Mouse (Mus musculus) granulocyte monocyte progenitor cell, adult 5-6 weeks (primary cell): ENCODE measurements around the gene Tmem114. TPM values are rescaled to one million over a fixed set of nuclear protein-coding genes. Genes with fewer than 3 reads are reported as not detected.
A peak's percentile ranks its signal among the peaks of the same experiment; 100 is the strongest.

Experiments
- ATAC-seq: replicated peaks from 2 replicates; pipeline ENCODE4 v1.8.0; 2016; ENCODE audit warnings: mild to moderate bottlenecking, moderate TSS enrichment, inconsistent platforms; ENCODE audit not compliant: poor library complexity, severe bottlenecking
- total RNA-seq, 2 experiments: library from RNA; stranded (forward) in 1 of 2; stranded (reverse) in 1 of 2; fragments of 200-712, 200-1000 nt in 1 of 2; fragments of >200 nt in 1 of 2; fragmentation: Nextera tagmentation in 1 of 2; gene quantifications; 2 replicates each; pipeline ENCODE4 v1.2.3; 2014 to 2017

Gene Tmem114
- total RNA-seq, 2 experiments from 2014 or later = not detected

GRCm38 (mm10) chr16:8413441-8413840 is 11.5 kb downstream of the Tmem114 start:
- ATAC-seq = no peak

- peak; percentile 79 for ATAC-seq
These were observed 12.7 kb downstream of the Tmem114 start for GRCm38 (mm10) chr16:8412213-8412612.

- ATAC-seq = peak; percentile 31; the same call in 1 of the 2 replicates
These were observed 15.7 kb downstream of the Tmem114 start for GRCm38 (mm10) chr16:8409197-8409596.

GRCm38 (mm10) chr16:8406708-8407107 is 18.2 kb downstream of the Tmem114 start:
- peak; percentile 69 for ATAC-seq

- ATAC-seq = no peak
These were observed 22.3 kb downstream of the Tmem114 start for GRCm38 (mm10) chr16:8402663-8403062.

DNA sequence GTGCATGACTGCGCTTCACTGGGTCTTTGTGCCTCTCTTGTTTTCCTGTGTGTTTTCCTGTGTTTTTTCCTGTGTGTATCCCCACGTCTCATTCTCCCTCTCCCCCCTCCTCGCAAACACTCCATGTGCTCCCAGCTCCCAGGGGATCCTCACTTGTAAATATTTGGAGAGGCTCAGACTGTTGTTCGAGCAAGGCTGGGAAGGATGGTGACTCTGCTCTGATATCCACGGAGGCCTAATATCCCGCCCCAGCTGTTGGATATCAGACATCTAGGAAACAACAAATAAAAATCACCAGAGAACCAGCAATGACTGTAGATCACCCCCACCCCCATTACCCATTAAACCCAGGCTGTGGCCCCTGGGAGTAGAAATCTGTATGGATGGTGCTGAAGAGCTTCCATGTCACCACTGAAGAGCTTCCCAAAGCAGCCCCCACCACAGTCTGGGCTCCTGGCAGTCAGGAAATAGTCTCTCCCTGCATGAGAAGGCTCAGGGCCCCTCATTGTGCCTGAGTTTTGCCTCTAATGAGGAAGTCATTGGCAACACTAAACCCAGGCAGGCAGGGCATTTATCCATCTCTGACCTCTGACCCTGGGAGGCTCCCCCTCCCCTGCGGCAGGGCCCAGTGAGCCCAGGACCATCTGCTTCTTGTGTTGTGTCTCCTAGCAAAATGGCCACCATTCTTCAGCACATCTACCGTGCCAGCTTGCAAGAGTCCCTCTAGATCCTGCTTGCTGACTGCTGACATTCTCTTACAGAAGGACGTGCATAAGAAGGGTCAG is 23.6 kb downstream of the Tmem114 start:
- no peak for ATAC-seq

DNA sequence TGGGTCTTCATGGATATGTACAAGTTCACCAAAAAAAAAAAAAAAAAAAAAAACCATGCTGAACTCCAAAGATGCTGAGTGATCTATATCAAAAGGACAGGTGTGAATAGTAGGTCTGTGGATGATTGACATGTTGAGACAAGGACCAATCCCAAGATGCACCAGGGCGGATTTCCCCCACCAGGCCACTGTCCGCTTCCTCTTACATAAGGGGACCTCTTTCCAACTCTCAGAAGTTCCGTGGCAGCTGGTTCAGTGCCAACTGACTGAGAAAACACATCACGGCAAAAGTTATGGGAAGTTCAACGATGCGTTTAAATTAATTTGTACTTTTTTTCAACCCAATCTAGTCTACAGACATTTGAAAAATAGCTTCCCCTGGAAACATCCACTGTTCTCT is 25.1 kb downstream of the Tmem114 start:
- ATAC-seq = no peak

DNA sequence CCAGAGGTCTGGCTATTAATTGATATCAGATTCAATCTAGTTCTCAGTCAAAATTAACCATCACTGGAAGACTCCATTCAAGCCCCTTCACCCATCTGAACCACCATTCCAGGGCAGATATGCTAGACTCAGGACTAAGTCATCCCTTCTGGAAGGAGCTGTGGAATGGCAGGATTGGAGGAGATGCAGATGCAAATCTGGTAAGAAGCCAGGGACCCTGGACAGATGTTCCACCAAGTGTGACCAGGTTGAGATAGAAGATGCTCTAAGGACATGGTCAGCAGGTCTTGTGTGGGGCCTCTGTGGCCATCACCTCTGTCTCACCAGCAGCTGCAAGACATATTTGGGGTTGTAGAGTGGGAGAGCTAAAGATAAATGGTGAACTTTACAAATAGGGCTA is 30.0 kb downstream of the Tmem114 start:
- no peak for ATAC-seq

DNA sequence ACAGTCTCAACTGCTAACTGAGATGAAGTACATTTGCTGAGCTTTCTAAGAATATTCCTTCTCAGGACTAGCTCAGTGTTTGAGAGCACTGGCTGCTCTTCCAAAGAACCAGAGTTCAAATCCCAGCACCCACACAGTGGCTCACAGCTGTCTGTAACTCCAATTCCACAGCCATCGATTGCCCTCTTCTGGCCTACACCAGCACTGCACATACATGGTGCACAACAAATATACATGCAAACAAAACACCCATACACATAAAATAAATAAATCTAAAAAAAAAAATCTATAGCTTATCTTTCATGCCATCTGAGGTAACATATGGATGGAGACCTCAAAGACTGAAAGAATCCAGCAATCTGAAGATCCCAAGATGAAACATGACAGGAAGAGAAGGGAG is 36.4 kb downstream of the Tmem114 start:
- no peak for ATAC-seq

DNA sequence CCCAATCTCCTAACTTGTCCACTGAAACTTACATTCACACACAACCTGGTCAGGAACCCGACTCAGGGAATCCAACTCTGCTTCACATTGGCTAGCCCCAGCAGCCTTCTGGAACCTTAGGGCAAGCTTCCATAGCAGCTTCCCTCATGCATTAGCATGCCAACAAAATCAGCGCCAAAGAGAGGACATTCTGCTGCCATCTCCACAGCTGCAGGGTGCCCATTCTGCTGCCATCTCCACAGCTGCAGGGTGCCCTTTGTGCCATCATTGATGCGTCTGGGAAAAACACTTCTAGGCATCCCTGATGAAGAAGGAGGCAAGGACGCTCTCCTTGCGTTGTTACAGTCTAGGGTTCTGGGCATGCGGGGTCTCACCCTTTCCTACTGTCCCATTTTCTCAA is 38.5 kb downstream of the Tmem114 start:
- ATAC-seq = no peak

DNA sequence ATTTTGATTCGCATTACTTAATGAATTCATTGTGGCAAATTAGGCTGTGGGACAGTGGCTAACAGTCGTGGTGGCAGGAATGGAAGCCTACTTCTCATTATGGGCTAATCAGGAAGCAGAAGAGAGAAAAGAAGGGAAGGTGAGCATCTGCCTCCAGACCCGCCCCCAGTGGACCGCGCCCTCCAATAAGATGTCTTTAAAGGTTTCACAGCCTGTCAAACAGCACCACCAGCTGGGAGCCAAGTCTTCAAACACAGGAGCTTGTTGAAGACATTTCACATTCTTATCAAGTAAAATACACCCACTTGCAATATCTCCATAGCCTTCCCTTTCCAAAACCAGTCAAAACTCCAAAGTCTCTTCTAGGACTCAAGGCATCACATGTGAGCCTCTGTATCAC is 39.3 kb downstream of the Tmem114 start:
- no peak for ATAC-seq

DNA sequence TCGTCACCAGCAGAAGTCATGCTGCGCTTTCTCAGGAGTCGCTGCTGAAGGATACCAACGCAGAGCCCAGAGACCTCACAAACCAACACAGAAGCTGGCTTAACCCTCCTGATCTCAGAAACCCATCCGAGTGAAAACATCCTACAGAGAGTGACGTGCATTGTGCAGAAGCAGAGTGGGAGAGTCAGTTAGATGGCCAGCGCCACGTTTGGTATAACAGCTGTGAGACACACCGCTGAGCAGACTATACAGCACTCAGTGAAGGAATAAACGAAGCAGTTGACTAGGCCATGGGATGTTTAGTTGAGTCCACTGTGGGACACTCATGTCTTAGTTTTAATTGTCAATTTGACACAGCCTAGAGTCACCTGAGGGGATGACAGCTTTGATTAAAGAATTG is 40.2 kb downstream of the Tmem114 start:
- no peak for ATAC-seq

DNA sequence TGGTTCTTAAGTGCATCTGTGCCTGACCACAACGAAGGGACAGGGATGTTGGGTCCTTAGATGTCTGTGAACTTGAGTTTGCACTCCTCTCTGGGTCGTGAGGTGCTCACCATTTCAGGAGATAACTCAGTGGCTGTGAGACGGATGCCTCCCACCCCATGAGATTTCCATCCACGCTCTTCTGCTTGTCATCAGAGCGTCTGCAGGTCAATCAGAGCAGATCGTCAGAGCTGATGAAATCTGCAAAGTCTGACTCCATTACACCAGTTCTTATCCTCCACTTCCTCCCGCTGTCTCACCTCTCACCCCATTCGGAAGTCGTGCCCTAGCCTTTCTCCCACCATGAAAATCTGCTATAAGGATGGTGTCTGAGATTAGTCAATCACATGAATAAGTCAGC is 41.5 kb downstream of the Tmem114 start:
- ATAC-seq = no peak

GRCm38 (mm10) chr16:8363066-8363465 is 61.9 kb downstream of the Tmem114 start:
- no peak for ATAC-seq

Other genes starting within 250 kb of the Tmem114 start
- gene Mettl22, start 45.7 kb upstream of the Tmem114 start, total RNA-seq (2014; fragmentation: Nextera tagmentation) = 23.8 and 25.0 TPM in 2 replicates
- 10.3 and 11.5 TPM in 2 replicates for gene Mettl22, start 45.7 kb upstream of the Tmem114 start, total RNA-seq (2017)
- not detected in 2 replicates for gene Abat, start 88.3 kb upstream of the Tmem114 start, total RNA-seq (2014; fragmentation: Nextera tagmentation)
- not detected in 2 replicates for gene Abat, start 88.3 kb upstream of the Tmem114 start, total RNA-seq (2017)
- gene Pmm2, start 212.5 kb upstream of the Tmem114 start, total RNA-seq (2014; fragmentation: Nextera tagmentation) = 59.0 and 70.4 TPM in 2 replicates
- 45.5 and 59.1 TPM in 2 replicates for gene Pmm2, start 212.5 kb upstream of the Tmem114 start, total RNA-seq (2017)
- gene Tmem186, start 212.6 kb upstream of the Tmem114 start, total RNA-seq (2014; fragmentation: Nextera tagmentation) = 9.1 and 10.4 TPM in 2 replicates
- gene Tmem186, start 212.6 kb upstream of the Tmem114 start, total RNA-seq (2017) = 13.9 and 21.9 TPM in 2 replicates
- gene Carhsp1, start 247.0 kb upstream of the Tmem114 start, total RNA-seq (2014; fragmentation: Nextera tagmentation) = 4.0 and 9.1 TPM in 2 replicates
- 3.9 and 6.2 TPM in 2 replicates for gene Carhsp1, start 247.0 kb upstream of the Tmem114 start, total RNA-seq (2017)